20 mouse cellular contexts compared by ENCODE assay signal in the genomic region with DNA sequence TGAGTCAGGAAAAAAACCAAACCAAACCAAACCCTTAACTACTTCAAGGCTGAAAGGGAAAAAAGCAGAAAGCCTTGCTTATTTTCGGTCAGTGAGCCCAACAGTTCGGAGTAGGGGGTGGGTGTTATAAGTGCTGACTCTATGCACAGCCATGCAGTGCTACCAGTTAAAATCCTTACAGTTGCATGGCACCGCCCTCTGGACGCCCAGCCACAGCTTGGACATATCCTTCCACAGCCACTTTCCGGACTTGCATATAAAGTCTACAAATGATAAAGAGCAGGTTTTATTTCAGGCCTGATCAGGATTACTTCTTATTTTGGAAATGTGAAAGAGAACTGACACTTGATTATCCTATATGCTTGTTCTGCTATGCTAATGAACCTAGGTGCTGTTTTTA. TPM values are rescaled to one million over a fixed set of nuclear protein-coding genes. Genes with fewer than 3 reads are reported as not detected.
"Had no signal": no experiment of that assay in that cellular context is flagged by ENCODE, and none has a peak within 500 bp of the region (broad histone marks: within the 10 kb centered on the region; RNA-seq: fewer than 3 reads in every experiment).

No protein-coding gene starts in this region.

- H3K27ac ChIP-seq: liver, embryonic 13.5 days; liver, embryonic 15.5 days; lung, embryonic 15.5 days; macrophage; midbrain, embryonic 13.5 days; midbrain, embryonic 15.5 days; neural tube, embryonic 12.5 days; stomach, embryonic 15.5 days; stomach, postnatal 0 days had no signal

- H3K4me2 ChIP-seq: liver, embryonic 11.5 days; liver, embryonic 13.5 days; liver, embryonic 15.5 days; lung, embryonic 15.5 days; midbrain, embryonic 11.5 days; midbrain, embryonic 13.5 days; midbrain, embryonic 15.5 days; neural tube, embryonic 12.5 days; stomach, embryonic 15.5 days had no signal

- H3K9me3 ChIP-seq: liver, embryonic 13.5 days; liver, embryonic 15.5 days; lung, embryonic 15.5 days; megakaryocyte, embryonic 14.5 days; midbrain, embryonic 13.5 days; midbrain, embryonic 15.5 days; neural tube, embryonic 12.5 days; stomach, embryonic 15.5 days had no signal

- ATAC-seq: liver, postnatal 0 days; midbrain, embryonic 13.5 days; midbrain, embryonic 15.5 days had no signal

- H3K27me3 ChIP-seq: liver, embryonic 13.5 days; liver, embryonic 15.5 days; lung, embryonic 15.5 days; megakaryocyte, embryonic 14.5 days; midbrain, embryonic 13.5 days; midbrain, embryonic 15.5 days; neural tube, embryonic 12.5 days; stomach, embryonic 15.5 days had no signal

- H3K4me3 ChIP-seq: liver, embryonic 13.5 days; liver, embryonic 15.5 days; lung, embryonic 15.5 days; megakaryocyte, embryonic 14.5 days; midbrain, embryonic 13.5 days; midbrain, embryonic 15.5 days; neural tube, embryonic 12.5 days; stomach, embryonic 15.5 days had no signal

- DNase-seq: liver, embryonic 13.5 days; liver, postnatal 0 days; right cerebral cortex, postnatal 14 days; thymus, adult 2 months; thymus, postnatal 25 days; thymus, postnatal 4 days had no signal

- H3K9ac ChIP-seq: liver, embryonic 13.5 days; liver, embryonic 15.5 days; liver, postnatal 0 days; lung, embryonic 15.5 days; midbrain, embryonic 13.5 days; midbrain, embryonic 15.5 days; neural tube, embryonic 12.5 days; stomach, embryonic 15.5 days had no signal

RNA-seq across cellular contexts. Expression of a gene that starts 21.4 kb away (rescaled TPM):
- polyA plus RNA-seq: liver, embryonic 11.5 days; liver, embryonic 13.5 days; liver, embryonic 15.5 days; liver, postnatal 0 days; macrophage; midbrain, embryonic 11.5 days; midbrain, embryonic 13.5 days; midbrain, postnatal 0 days; neural tube, embryonic 12.5 days; neural tube, embryonic 14.5 days; testis, adult 2 months had no signal
